Mouse (Mus musculus) left cerebral cortex, postnatal 36 days (tissue): ENCODE measurements around the gene Slc26a10. TPM values are rescaled to one million over a fixed set of nuclear protein-coding genes. Genes with fewer than 3 reads are reported as not detected.
"Not testable (repeated sequence)": the region's sequence is repeated elsewhere in the genome, so short reads cannot be mapped to it uniquely, and the experiment has no call there.

Experiments
- DNase-seq, 2 experiments: peaks; one replicate each; pipeline ENCODE4 v3.0.0; 2021 to 2022; ENCODE audit warnings: low spot score in 2 of 2, mixed read lengths in 1 of 2
- intact Hi-C: fragments of 180-260 bp; cut with DNase I; formaldehyde crosslinking; loops from one replicate; pipeline ENCODE4 v1.15.1; 2025
- total RNA-seq, 2 experiments: library from RNA; stranded (reverse); gene quantifications; 2 replicates each; pipeline ENCODE4 v1.2.3; 2021

Gene Slc26a10
- total RNA-seq, 2 experiments from 2014 or later, result 1.8 to 4.4 TPM

GRCm38 (mm10) chr10:127144536-127144935 lies 35.9 kb downstream of the Slc26a10 start:
- intact Hi-C loops, result no loop called here

GRCm38 (mm10) chr10:127143228-127143627 lies 37.2 kb downstream of the Slc26a10 start:
- DNase-seq, result no peak
- intact Hi-C loops, result no loop called here

More at GRCm38 (mm10) chr10:127144536-127144935, 35.9 kb downstream of the Slc26a10 start:
- no peak for DNase-seq

GRCm38 (mm10) chr10:127141500-127141899 lies 38.9 kb downstream of the Slc26a10 start:
- no peak for DNase-seq
- intact Hi-C loops, result no loop called here

- intact Hi-C loops, result no loop called here
- no peak for DNase-seq
Measured at GRCm38 (mm10) chr10:127140971-127141370, 39.5 kb downstream of the Slc26a10 start.

GRCm38 (mm10) chr10:127138328-127139141 lies 41.9 kb downstream of the Slc26a10 start:
- DNase-seq, result no peak
- intact Hi-C loops, result no loop called here

- DNase-seq, result no peak
Measured at GRCm38 (mm10) chr10:127137896-127138295, 42.5 kb downstream of the Slc26a10 start.

GRCm38 (mm10) chr10:127136510-127136909 lies 43.9 kb downstream of the Slc26a10 start:
- no peak for DNase-seq
- intact Hi-C loops, result no loop called here

More at GRCm38 (mm10) chr10:127137896-127138295, 42.5 kb downstream of the Slc26a10 start:
- intact Hi-C loops, result no loop called here

- intact Hi-C loops, result no loop called here
Measured at GRCm38 (mm10) chr10:127135118-127135836, 45.2 kb downstream of the Slc26a10 start.

GRCm38 (mm10) chr10:127134394-127135035 lies 45.9 kb downstream of the Slc26a10 start:
- intact Hi-C loops, DNase-seq: not testable (repeated sequence)

More at GRCm38 (mm10) chr10:127135118-127135836, 45.2 kb downstream of the Slc26a10 start:
- no peak for DNase-seq

GRCm38 (mm10) chr10:127132469-127132868 lies 48.0 kb downstream of the Slc26a10 start:
- intact Hi-C loops, result no loop called here
- DNase-seq, result no peak

GRCm38 (mm10) chr10:127129431-127129830 lies 51.0 kb downstream of the Slc26a10 start:
- DNase-seq, result no peak
- intact Hi-C loops, result no loop called here

GRCm38 (mm10) chr10:127127711-127128279 lies 52.6 kb downstream of the Slc26a10 start:
- intact Hi-C loops, result no loop called here

GRCm38 (mm10) chr10:127126579-127126978 lies 53.9 kb downstream of the Slc26a10 start:
- DNase-seq, result no peak

More at GRCm38 (mm10) chr10:127127711-127128279, 52.6 kb downstream of the Slc26a10 start:
- DNase-seq, result no peak

GRCm38 (mm10) chr10:127125210-127126001 lies 55.0 kb downstream of the Slc26a10 start:
- DNase-seq, result no peak
- intact Hi-C loops, result no loop called here

More at GRCm38 (mm10) chr10:127126579-127126978, 53.9 kb downstream of the Slc26a10 start:
- intact Hi-C loops, result no loop called here

GRCm38 (mm10) chr10:127123436-127123805 lies 57.0 kb downstream of the Slc26a10 start:
- DNase-seq, result peak; percentile 62 to 75
- intact Hi-C loops, result loop anchor here (2.0 to 5.0 kb wide), 2 partner anchors 41 to 104 kb away; partner anchors contain the start of gene B4galnt1

- DNase-seq, result peak; percentile 59 to 64
- intact Hi-C loops, result loop anchor here (2.0 to 5.0 kb wide), 2 partner anchors 42 to 104 kb away; partner anchors contain the start of gene B4galnt1
Measured at GRCm38 (mm10) chr10:127122784-127123435, 57.5 kb downstream of the Slc26a10 start.

GRCm38 (mm10) chr10:127122018-127122417 lies 58.4 kb downstream of the Slc26a10 start:
- no peak for DNase-seq
- intact Hi-C loops, result loop anchor here (2.0 to 5.0 kb wide), 2 partner anchors 43 to 105 kb away; partner anchors contain the start of gene B4galnt1
